Mouse (Mus musculus) layer of hippocampus, adult 2 months (tissue): ENCODE results near the gene Vps53. TPM values are rescaled to one million over a fixed set of nuclear protein-coding genes. Genes with fewer than 3 reads are reported as not detected.
A peak's percentile ranks its signal among the peaks of the same experiment; 100 is the strongest.
"Not testable (repeated sequence)": the region's sequence is repeated elsewhere in the genome, so short reads cannot be mapped to it uniquely, and the experiment has no call there.

Experiments used
- DNase-seq, 2 experiments: peaks; one replicate each; pipeline ENCODE4 v3.0.0; 2022; ENCODE audit warnings: low spot score in 2 of 2
- H3K27ac ChIP-seq: fragments of 200-600 bp; 2 replicates; pipeline ENCODE4 v1.8.1; 2022
- H3K4me3 ChIP-seq: fragments of 200-600 bp; 2 replicates; pipeline ENCODE4 v1.8.1; 2022; ENCODE audit warnings: mild to moderate bottlenecking
- CTCF ChIP-seq: fragments of 200-600 bp; conservative IDR thresholded peaks from 2 replicates; pipeline ENCODE4 v1.8.1; 2022; ENCODE audit warnings: antibody characterized with exemption, mild to moderate bottlenecking, moderate library complexity
- total RNA-seq, 2 experiments: library from RNA; stranded (reverse); gene quantifications; 2 replicates each; pipeline ENCODE4 v1.2.3; 2021

Gene Vps53
- total RNA-seq, 2 experiments from 2014 or later, result 97.1 to 103 TPM

DNA sequence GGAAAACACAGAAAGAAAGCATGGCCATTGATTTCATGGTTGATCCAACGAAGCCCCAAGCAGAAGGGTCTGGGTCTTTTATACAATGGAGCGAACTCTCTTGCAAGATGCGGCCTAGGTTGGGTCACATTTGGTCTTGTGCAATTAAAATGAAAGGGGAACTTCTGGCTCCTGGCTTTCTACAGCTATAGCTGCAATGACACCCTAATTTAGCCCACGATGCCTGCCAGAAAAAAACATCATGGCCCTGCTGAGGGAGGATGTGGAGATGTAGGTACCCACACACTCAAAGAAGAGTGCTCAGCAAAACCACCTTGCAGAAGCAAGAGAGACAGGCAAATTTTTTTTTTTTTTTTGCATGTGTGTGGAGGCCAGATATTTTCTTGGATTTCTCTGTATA, 145.6 kb downstream of the Vps53 start:
- no peak overlapping the region for H3K4me3 ChIP-seq
- DNase-seq, result no peak
- TF ChIP-seq CTCF, result no peak
- no peak overlapping the region for H3K27ac ChIP-seq

DNA sequence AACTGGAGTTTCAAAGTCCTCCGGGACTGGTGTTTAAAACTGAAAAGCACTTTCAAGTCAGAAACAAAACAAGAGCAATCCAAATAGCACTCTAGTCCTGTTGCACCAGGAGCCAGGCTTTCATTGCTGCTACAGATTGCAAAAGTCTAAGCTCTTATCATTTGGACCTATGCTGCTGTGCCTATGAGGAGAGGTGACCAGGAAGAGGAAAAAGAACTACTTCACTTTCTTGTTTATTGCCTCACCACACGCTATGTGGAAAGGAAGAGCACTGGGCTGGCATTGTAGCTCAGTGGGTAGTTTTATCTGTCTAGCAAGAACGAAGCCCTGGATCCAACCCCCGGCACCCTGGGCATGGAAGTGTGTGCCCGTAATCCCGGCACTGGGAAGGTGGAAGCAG, 146.1 kb downstream of the Vps53 start:
- H3K27ac ChIP-seq, result no peak overlapping the region
- no peak overlapping the region for H3K4me3 ChIP-seq
- no peak for TF ChIP-seq CTCF
- no peak for DNase-seq

DNA sequence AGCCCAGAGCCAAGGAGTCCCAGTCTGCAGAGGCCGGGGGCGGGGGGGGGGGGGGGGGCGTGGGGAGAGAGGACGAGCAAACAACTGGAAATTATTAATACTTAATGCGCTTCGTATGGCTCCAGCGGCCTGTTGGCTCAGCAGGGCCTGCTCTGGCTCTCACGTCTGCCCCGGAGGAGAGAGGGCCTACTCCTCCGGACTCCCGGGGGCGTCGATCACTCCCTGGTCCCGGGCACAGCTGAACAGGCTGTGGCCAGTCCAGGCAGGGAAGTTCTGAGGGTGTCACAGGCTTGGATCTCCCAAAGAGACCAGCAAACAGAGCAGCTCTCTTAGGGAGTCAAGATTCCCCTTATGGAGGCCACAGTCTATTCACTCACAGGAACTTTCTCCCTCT, 151.4 kb downstream of the Vps53 start:
- H3K27ac ChIP-seq, result peak overlapping the region; percentile 43; the same call in 1 of the 2 replicates
- H3K4me3 ChIP-seq, result peak overlapping the region; percentile 75
- no peak for TF ChIP-seq CTCF
- DNase-seq, result no peak

DNA sequence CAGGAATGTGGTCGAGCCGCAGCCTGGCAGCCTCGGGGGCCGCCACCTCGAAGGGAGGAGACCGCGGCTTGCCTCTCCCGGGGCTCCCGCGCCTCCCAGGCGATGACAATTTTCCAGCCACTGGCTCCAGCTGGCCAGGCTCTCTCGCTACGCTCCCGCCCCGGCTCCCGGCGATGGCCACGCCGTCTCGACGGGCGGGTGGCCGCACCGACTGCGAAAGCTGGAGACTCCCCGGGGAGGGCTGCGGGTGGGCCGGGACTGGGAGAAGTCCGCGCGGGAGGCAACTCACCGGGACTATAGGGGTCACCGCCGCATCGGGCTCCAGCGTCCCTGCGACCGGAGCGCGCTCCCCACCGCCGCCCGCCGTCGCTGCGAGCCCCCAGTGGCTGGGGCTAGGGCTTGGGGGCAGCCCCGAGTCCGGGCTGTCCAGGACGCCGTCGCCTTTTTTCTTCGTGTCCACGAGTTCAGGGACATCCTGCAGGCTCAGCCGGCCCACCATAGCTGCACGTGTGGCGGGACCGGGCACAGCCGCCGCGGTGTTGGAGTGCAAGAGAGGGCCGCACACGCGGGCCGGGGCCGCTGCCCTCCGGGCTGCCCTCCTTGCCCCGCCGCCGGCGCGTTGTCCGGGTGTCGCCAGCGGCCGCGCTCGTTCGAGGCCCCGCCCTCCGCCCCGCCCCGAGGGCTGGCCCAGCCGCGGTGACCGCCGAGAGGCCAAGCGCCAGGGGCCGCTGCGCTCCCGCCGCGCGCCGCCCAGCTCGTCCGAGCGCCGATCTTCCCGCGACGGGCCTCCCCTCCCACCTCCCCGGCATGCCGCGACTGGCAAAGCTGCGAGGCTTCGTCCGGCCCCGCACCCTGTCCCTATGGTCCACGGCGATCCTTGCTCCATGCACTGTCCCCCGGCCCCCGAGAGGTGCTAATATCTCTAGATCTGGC, 152.0 kb downstream of the Vps53 start, which contains the start of gene Rflnb:
Gene Rflnb (minus strand): TSS at position 644 of the 933 bp plus-strand sequence.
- peak; percentile 55 for TF ChIP-seq CTCF
- peak; percentile 44 to 67 for DNase-seq
- Histone ChIP-seq H3K4me3 (peak within 1 kb of the TSS; percentile 75), H3K27ac (peak within 1 kb of the TSS; percentile 55)

DNA sequence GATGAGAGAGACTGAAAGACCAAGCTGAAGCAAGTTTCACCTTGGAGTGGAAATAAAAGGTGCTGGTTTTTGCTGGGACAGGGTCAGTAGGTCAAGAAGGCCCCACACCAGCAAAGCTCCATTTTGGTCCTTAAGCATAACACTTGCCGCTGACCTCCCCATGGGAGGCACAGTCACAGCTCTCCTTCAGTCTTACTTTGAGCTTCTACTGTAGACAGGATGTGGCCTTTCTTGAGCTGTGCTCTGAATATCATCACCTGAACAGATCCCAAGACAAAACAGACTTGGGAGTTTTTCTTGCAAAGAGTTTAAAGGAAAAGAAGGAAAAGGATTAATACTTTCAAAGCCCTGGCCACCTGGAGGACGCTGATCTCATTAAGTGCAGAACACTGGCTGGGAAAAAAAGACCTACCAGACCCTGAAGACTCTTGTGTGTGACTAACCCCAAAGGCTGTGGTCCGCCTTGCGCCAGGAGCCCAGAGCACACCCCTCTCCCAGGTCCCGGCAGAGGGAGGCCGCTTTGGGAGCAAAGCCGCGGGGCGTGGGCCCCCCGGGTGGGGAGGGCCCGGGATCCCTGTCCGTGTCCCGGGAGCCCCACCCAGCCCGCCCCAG, 152.8 kb downstream of the Vps53 start:
- H3K4me3 ChIP-seq, result peak overlapping the region; percentile 75
- peak overlapping the region; percentile 55; the same call in 1 of the 2 replicates for H3K27ac ChIP-seq
- DNase-seq, result no peak
- TF ChIP-seq CTCF, result no peak

DNA sequence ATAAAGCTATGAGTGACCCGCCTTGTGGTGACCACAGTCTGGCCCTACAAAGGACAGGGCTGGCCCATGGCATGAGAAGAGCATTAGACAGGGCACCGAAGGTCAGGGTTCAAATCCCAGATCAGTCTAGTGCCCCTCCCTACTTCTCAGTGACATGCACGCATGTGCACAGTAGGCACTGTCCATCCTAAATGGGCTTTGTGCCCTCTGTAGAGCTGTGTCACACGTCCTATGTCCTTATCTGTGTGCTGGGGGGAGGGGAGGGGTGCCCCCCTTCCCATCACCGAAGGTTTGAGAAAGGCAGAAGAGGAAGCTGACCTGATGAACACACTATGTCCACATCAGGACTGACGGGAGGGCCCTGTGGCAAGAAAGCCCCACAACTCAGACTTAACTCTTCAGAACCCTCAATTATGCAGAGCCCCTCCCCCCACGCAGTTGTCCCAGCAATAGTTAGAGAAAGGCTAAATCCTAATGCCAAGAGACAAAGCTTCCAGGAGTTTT, 154.3 kb downstream of the Vps53 start:
- no peak overlapping the region for H3K4me3 ChIP-seq
- no peak for DNase-seq
- no peak for TF ChIP-seq CTCF
- no peak overlapping the region for H3K27ac ChIP-seq

DNA sequence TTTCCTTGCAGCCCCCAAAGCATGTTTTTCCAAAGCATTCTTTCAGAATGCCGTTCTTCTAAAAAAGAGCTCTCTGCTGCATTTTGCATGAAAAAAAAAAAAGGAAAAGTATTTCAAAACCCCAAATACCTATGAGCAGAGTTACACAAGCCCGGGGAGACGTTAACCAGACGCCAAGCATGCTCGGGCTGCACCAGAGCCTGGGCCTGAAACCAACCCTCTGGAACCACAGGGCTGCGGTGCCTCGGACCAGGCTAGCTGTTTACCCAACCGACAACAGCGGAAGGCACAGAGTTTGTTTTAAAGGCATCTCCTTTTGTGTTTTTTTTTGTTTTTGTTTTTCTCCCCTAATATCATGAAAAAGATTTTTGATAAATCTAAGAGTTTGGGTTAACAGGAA, 158.5 kb downstream of the Vps53 start:
- no peak for DNase-seq
- TF ChIP-seq CTCF, result no peak
- H3K27ac ChIP-seq, result no peak overlapping the region

DNA sequence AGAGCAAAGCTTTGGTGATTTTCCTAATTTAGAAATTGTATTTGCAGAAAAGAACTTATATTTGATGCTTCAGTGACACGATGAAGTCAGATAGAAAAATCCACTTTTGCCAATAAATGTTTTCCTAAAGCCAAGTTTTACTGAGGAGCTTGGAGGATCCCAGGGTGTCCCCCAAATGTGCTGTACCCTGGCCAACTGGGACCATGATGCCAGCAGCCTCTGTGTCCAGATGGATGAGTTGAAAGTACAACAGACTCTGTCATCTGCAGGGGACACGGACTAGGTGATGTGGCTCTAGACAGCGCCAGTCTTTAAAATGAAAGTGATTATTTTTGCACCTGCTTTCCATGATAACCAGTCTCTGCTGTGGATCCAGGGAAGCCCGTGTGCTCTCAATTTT, 159.6 kb downstream of the Vps53 start:
- TF ChIP-seq CTCF, result no peak
- DNase-seq, result no peak
- Histone ChIP-seq H3K27ac (no peak overlapping the region), H3K4me3 (no peak overlapping the region)

More for the DNA sequence above, 158.5 kb downstream of the Vps53 start:
- H3K4me3 ChIP-seq, result no peak overlapping the region

DNA sequence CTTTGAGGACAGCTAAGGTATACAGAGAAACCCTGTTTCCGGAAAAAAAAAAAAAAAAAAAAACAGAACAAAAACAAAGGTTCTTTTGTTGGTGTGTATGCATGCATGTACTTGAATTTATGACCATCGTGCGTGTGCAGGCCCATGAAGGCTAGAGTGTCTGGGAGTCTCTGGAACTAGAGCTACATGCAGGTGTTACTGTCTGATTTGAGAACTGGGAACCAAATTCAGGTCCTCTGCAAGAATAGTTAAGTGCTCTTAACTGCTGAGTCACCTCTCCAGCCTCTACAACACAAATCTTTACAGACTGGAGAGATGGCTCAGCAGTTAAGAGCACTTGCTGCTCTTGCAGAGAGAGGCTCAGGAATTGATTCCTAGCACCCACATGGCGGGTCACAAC, 163.6 kb downstream of the Vps53 start:
- Histone ChIP-seq H3K27ac (no peak overlapping the region), H3K4me3 (no peak overlapping the region)
- no peak for TF ChIP-seq CTCF
- DNase-seq, result no peak

DNA sequence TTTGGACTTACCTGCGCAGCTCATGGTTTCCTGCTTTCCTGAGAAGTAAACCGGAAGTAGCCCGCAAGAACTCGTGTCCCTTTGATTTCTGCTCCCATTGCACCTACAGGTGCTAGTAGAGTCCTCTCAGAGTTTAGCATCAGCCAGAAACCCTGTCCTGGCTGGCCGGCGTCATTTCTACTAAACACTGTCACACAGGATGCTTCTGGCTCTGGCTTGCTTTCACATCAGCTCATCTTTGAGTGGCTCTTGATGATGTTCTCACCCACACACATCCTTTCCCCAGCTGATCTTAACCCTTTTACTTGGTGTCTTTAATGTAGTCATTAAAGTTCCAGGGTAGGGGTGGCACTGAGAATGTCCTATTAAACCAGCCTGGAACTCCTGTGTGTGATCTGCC, 164.2 kb downstream of the Vps53 start:
- no peak for TF ChIP-seq CTCF
- H3K27ac ChIP-seq, result no peak overlapping the region
- no peak for DNase-seq
- H3K4me3 ChIP-seq, result no peak overlapping the region

DNA sequence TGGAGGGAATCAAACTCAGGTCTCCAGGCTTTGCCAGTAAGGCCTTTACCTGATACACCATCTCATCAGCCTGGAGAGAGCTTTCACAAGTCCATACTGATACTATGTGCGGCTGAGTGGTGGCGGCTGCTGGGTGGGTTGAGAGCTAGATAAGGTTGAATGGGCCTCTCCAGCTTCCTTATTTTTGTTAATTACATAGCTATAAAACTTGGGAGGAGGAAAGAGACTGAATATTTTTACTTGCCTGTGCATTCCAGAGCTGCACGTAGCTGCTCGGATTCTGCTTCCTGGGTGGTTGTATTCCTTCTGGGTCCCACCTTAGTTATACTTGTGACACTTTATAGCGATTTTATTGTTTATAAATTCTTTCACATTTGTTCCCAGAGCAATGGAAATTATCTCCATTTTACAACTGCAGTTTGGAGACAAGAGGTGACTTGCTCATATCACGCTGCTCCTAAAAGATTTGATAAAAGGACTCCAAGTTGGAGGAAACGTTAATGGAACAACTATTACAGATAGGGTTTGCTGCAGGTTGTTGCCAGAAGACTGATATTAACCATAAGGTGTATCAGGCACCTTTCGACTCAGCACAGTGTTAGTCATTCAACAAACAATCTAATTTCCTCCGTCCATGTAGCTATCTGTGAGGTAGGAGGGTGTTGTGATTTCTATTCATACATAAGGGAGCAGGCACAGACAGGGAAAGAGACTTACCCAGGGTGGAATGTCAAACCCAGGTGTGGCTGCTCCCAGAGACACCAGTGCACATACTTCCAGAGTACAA, 168.4 kb downstream of the Vps53 start:
- H3K27ac ChIP-seq, result no peak overlapping the region
- no peak overlapping the region for H3K4me3 ChIP-seq
- no peak for DNase-seq
- no peak for TF ChIP-seq CTCF

DNA sequence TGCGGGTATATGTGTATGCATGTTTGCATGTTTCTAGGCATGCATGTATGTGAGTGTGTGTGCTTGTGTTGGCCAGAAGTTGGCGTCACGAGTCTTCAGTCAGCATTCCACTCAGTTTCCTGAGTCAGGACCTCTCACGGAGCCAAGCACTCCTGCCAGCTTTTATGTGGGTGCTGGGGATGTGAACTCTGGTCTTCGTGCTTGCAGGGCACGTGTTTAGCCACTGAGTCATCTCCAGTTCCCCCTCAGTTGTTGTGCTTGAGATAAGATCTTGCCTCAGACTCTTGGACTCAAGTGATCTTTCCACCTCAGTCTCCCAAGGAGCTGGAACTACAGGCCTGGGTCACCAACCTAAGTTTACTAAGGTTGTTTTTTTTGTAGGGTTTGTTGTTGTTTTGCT, 170.3 kb downstream of the Vps53 start:
- Histone ChIP-seq H3K4me3 (no peak overlapping the region), H3K27ac (no peak overlapping the region)
- DNase-seq, result no peak
- no peak for TF ChIP-seq CTCF

DNA sequence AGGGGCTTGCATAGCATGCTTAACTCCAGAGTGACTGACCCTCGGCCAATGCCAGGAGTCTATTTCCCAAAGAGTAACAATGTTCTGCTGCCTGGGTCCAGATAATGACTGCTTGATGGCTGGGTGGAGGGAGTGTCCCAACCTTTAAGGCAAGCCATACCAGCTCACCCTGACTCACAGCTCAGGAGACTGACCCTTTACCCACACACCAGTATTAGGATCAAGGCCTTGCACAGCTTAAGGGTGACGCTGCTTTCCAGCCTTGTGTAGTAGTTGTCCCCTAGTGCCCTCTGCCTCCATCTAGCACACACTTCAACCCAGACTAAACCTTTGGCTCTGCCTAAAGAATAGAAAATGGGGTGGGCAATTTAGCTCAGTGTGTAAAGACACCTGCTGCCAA, 171.3 kb downstream of the Vps53 start:
- no peak for TF ChIP-seq CTCF
- Histone ChIP-seq H3K4me3 (no peak overlapping the region), H3K27ac (no peak overlapping the region)
- DNase-seq, result no peak

DNA sequence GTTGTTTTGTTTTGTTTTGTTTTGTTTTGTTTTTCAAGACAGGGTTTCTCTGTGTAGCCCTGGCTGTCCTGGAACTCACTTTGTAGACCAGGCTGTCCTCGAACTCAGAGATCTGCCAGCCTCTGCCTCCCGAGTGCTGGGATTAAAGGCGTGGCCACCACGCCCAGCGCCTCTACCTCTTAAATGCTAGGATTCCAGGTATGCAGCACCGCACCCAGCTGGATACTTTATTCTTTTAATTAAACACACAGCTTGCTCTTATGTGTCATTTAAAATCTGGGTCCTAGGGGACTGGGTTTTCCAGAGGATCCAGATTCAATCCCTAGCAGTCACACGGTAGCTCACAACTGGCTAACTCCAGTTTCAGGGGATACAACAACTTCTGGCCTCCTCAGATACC, 175.2 kb downstream of the Vps53 start:
- H3K27ac ChIP-seq, H3K4me3 ChIP-seq, DNase-seq: not testable (repeated sequence)
